Mouse (Mus musculus): Measurements from ENCODE around the gene Cxcl14. TPM values are rescaled to one million over a fixed set of nuclear protein-coding genes. Genes with fewer than 3 reads are reported as not detected.

The Cxcl14 gene
- polyA plus RNA-seq, 1 experiment from 2014 or later, result 35.7 TPM

DNA sequence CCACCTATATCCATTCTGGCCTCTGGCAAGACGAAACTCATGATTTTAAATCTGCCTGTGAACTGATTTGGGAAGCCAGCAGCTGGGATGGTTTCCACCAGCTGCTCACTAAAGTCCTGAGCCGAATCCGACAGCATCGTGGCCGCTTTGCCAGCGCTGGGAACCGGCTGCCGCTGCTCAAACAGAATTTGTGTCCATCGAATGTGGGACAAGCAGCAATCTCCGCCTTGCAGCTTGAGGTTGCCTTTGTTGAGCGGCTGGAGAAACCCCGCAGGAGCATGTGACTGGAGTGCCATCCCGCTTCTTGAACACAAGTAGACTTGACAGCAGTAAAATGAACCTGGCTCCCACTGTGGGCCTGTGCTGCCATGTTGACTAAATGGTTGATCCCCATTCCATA is 13.0 kb downstream of the Cxcl14 start:
- H3K27ac ChIP-seq (ENCODE audit: low read depth, low read length), result no peak overlapping the region
- no peak overlapping the region for H3K4me2 ChIP-seq (ENCODE audit: low read depth)
- no peak overlapping the region for H3K4me3 ChIP-seq (ENCODE audit: low read depth, low read length)
- H3K9ac ChIP-seq (ENCODE audit: low read length), result no peak overlapping the region
- H3K36me3 ChIP-seq (ENCODE audit: control insufficient read depth, insufficient read depth, low read length), result no peaks in the 10 kb centered on the region
- H3K4me1 ChIP-seq (ENCODE audit: control insufficient read depth, insufficient read depth, low read length), result no peaks in the 10 kb centered on the region
- no peaks in the 10 kb centered on the region for H3K27me3 ChIP-seq (ENCODE audit: control insufficient read depth, insufficient read depth, low read length)
- WGBS, result 92% methylated on average over 13 of the region's 13 CpGs
- ATAC-seq (ENCODE audit: insufficient read depth, low FRiP score, low TSS enrichment) (no peak), DNase-seq (ENCODE audit: low spot score) (no peak)
- no peaks in the 10 kb centered on the region for H3K9me3 ChIP-seq (ENCODE audit: control insufficient read depth, low read length)

DNA sequence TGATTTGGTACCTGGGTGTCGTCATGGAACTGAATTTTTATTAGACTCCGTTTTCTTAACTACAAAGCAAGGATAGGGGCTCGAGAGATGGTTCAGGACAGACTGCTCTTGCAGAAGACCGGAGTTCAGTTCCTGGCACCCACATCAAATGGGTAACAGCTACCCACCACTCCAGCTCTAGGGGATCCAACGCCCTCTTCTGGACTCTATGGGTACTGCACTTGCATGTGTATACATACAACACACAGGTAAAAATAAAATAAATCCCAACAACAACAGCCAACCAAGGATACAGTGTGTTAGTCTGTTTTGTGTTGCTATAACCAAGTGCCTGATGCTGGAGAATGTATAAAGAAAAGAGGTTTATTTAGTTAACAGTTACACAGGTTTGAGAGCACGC is 16.0 kb downstream of the Cxcl14 start:
- no peak overlapping the region for H3K9ac ChIP-seq (ENCODE audit: low read length)
- DNase-seq (ENCODE audit: low spot score) (no peak), ATAC-seq (ENCODE audit: insufficient read depth, low FRiP score, low TSS enrichment) (no peak)
- no peak overlapping the region for H3K4me2 ChIP-seq (ENCODE audit: low read depth)
- no peaks in the 10 kb centered on the region for H3K4me1 ChIP-seq (ENCODE audit: control insufficient read depth, insufficient read depth, low read length)
- H3K4me3 ChIP-seq (ENCODE audit: low read depth, low read length), result no peak overlapping the region
- no peaks in the 10 kb centered on the region for H3K27me3 ChIP-seq (ENCODE audit: control insufficient read depth, insufficient read depth, low read length)
- H3K36me3 ChIP-seq (ENCODE audit: control insufficient read depth, insufficient read depth, low read length), result no peaks in the 10 kb centered on the region
- no peak overlapping the region for H3K27ac ChIP-seq (ENCODE audit: low read depth, low read length)
- no peaks in the 10 kb centered on the region for H3K9me3 ChIP-seq (ENCODE audit: control insufficient read depth, low read length)
- WGBS, result 75% methylated on average over 6 of the region's 6 CpGs

- no peaks in the 10 kb centered on the region for H3K36me3 ChIP-seq (ENCODE audit: control insufficient read depth, insufficient read depth, low read length)
- no peaks in the 10 kb centered on the region for H3K4me1 ChIP-seq (ENCODE audit: control insufficient read depth, insufficient read depth, low read length)
- H3K4me2 ChIP-seq (ENCODE audit: low read depth), result no peak overlapping the region
- 0 out of 2 replicates have a peak, but pooled peaks have one; percentile 20 for ATAC-seq (ENCODE audit: insufficient read depth, low FRiP score, low TSS enrichment)
- no peak overlapping the region for H3K27ac ChIP-seq (ENCODE audit: low read depth, low read length)
- H3K4me3 ChIP-seq (ENCODE audit: low read depth, low read length), result no peak overlapping the region
- H3K9me3 ChIP-seq (ENCODE audit: control insufficient read depth, low read length), result no peaks in the 10 kb centered on the region
- peak; percentile 88 for DNase-seq (ENCODE audit: low spot score)
- no peak overlapping the region for H3K9ac ChIP-seq (ENCODE audit: low read length)
- H3K27me3 ChIP-seq (ENCODE audit: control insufficient read depth, insufficient read depth, low read length), result no peaks in the 10 kb centered on the region
- 23% methylated on average over 8 of the region's 8 CpGs for WGBS
Measured at GRCm38 (mm10) chr13:56279439-56279838, 16.9 kb downstream of the Cxcl14 start.

DNA sequence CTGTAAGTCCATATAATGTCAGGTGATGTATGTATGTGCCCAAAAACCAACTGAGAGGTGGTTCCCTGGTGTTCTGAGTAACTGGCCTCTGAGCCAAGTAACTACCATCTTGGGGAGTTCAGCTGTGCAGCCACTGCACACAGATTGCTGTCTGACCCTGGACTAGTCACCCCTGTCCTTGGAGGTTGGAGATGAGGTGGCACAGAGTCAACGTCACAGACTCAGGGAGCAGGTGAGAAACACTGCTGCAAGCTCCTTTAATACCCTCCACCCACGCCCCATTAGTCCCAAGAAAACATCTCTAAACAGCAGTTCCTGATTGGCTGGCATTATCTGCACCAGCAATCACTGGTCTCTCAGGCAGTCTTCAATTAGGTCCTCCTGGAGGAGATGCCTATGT is 21.2 kb downstream of the Cxcl14 start:
- no peak overlapping the region for H3K4me3 ChIP-seq (ENCODE audit: low read depth, low read length)
- H3K27me3 ChIP-seq (ENCODE audit: control insufficient read depth, insufficient read depth, low read length), result no peaks in the 10 kb centered on the region
- H3K4me2 ChIP-seq (ENCODE audit: low read depth), result no peak overlapping the region
- H3K36me3 ChIP-seq (ENCODE audit: control insufficient read depth, insufficient read depth, low read length), result no peaks in the 10 kb centered on the region
- 57% methylated on average over 2 of the region's 2 CpGs for WGBS
- peaks cover 8% of the 10 kb centered on the region; the same call in 1 of the 2 replicates for H3K9me3 ChIP-seq (ENCODE audit: control insufficient read depth, low read length)
- DNase-seq (ENCODE audit: low spot score) (no peak), ATAC-seq (ENCODE audit: insufficient read depth, low FRiP score, low TSS enrichment) (no peak)
- no peaks in the 10 kb centered on the region for H3K4me1 ChIP-seq (ENCODE audit: control insufficient read depth, insufficient read depth, low read length)
- no peak overlapping the region for H3K27ac ChIP-seq (ENCODE audit: low read depth, low read length)
- no peak overlapping the region for H3K9ac ChIP-seq (ENCODE audit: low read length)

- Histone ChIP-seq H3K27me3 (ENCODE audit: control insufficient read depth, insufficient read depth, low read length) (peaks cover 6% of the 10 kb centered on the region; the same call in 1 of the 2 replicates), H3K27ac (ENCODE audit: low read depth, low read length) (no peak overlapping the region), H3K9me3 (ENCODE audit: control insufficient read depth, low read length) (peaks cover 8% of the 10 kb centered on the region; the same call in 1 of the 2 replicates), H3K4me3 (ENCODE audit: low read depth, low read length) (no peak overlapping the region), H3K4me1 (ENCODE audit: control insufficient read depth, insufficient read depth, low read length) (no peaks in the 10 kb centered on the region), H3K9ac (ENCODE audit: low read length) (no peak overlapping the region), H3K36me3 (ENCODE audit: control insufficient read depth, insufficient read depth, low read length) (no peaks in the 10 kb centered on the region), H3K4me2 (ENCODE audit: low read depth) (no peak overlapping the region)
- no peak for ATAC-seq (ENCODE audit: insufficient read depth, low FRiP score, low TSS enrichment)
- no peak for DNase-seq (ENCODE audit: low spot score)
- WGBS, result 80% methylated on average over 13 of the region's 13 CpGs
Measured at GRCm38 (mm10) chr13:56270124-56270523, 26.2 kb downstream of the Cxcl14 start.

DNA sequence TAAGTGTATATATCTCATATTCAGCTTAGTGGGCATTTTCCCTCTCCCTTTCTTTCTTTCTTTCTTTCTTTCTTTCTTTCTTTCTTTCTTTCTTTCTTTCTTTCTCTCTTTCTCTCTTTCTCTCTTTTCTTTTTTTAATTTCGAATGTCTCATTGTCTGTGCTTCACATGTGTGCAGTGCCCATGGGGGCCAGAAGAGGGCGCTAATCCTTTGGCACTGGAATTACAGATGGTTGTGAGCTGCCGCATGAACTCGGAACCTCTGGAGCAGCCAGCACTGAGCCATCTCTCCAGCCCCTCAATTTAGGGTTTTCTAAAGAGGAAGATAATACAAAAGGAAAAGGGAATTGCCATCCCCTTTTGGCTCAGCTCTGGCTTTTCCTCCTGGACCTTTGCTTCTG is 29.0 kb downstream of the Cxcl14 start:
- 75% methylated on average over 4 of the region's 4 CpGs for WGBS
- no peak overlapping the region for H3K27ac ChIP-seq (ENCODE audit: low read depth, low read length)
- H3K4me1 ChIP-seq (ENCODE audit: control insufficient read depth, insufficient read depth, low read length), result no peaks in the 10 kb centered on the region
- DNase-seq (ENCODE audit: low spot score) (no peak), ATAC-seq (ENCODE audit: insufficient read depth, low FRiP score, low TSS enrichment) (no peak)
- H3K27me3 ChIP-seq (ENCODE audit: control insufficient read depth, insufficient read depth, low read length), result peaks cover 17% of the 10 kb centered on the region
- no peak overlapping the region for H3K4me2 ChIP-seq (ENCODE audit: low read depth)
- H3K4me3 ChIP-seq (ENCODE audit: low read depth, low read length), result no peak overlapping the region
- no peak overlapping the region for H3K9ac ChIP-seq (ENCODE audit: low read length)
- peaks cover 8% of the 10 kb centered on the region; the same call in 1 of the 2 replicates for H3K9me3 ChIP-seq (ENCODE audit: control insufficient read depth, low read length)
- H3K36me3 ChIP-seq (ENCODE audit: control insufficient read depth, insufficient read depth, low read length), result no peaks in the 10 kb centered on the region

- 41% methylated on average over 8 of the region's 8 CpGs for WGBS
- no peak for ATAC-seq (ENCODE audit: insufficient read depth, low FRiP score, low TSS enrichment)
- peak; percentile 51 for DNase-seq (ENCODE audit: low spot score)
- Histone ChIP-seq H3K4me3 (ENCODE audit: low read depth, low read length) (no peak overlapping the region), H3K27ac (ENCODE audit: low read depth, low read length) (no peak overlapping the region), H3K9ac (ENCODE audit: low read length) (no peak overlapping the region), H3K9me3 (ENCODE audit: control insufficient read depth, low read length) (peaks cover 5% of the 10 kb centered on the region; the same call in 1 of the 2 replicates), H3K4me2 (ENCODE audit: low read depth) (no peak overlapping the region), H3K27me3 (ENCODE audit: control insufficient read depth, insufficient read depth, low read length) (peaks cover 27% of the 10 kb centered on the region), H3K36me3 (ENCODE audit: control insufficient read depth, insufficient read depth, low read length) (no peaks in the 10 kb centered on the region), H3K4me1 (ENCODE audit: control insufficient read depth, insufficient read depth, low read length) (no peaks in the 10 kb centered on the region)
Measured at GRCm38 (mm10) chr13:56266435-56266834, 29.9 kb downstream of the Cxcl14 start.

DNA sequence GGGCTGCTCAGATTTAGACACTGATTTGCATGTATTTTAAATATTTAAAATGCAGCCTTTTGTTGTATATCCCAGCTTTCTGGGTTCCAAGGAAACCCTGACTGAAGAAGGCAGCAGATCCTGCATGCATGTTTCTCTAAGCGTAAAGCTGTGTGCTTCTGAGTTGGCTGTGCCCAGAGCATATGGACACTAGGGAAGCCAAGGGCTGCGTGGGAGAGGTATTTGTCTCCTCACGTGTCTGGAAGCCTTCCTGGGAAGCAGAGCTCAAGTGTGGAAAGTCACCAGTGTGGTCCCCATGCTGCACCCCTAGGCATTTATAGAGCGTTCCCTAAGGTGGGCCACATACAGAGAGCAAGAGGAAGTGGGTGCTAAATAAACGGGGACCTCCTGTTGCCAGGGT is 30.7 kb downstream of the Cxcl14 start:
- H3K9me3 ChIP-seq (ENCODE audit: control insufficient read depth, low read length), result no peaks in the 10 kb centered on the region
- DNase-seq (ENCODE audit: low spot score), result no peak
- no peaks in the 10 kb centered on the region for H3K36me3 ChIP-seq (ENCODE audit: control insufficient read depth, insufficient read depth, low read length)
- WGBS, result 66% methylated on average over 5 of the region's 5 CpGs
- H3K27ac ChIP-seq (ENCODE audit: low read depth, low read length), result no peak overlapping the region
- ATAC-seq (ENCODE audit: insufficient read depth, low FRiP score, low TSS enrichment), result no peak
- H3K9ac ChIP-seq (ENCODE audit: low read length), result no peak overlapping the region
- peaks cover under 1% of the 10 kb centered on the region; the same call in 1 of the 2 replicates for H3K4me1 ChIP-seq (ENCODE audit: control insufficient read depth, insufficient read depth, low read length)
- H3K4me3 ChIP-seq (ENCODE audit: low read depth, low read length), result no peak overlapping the region
- peaks cover 35% of the 10 kb centered on the region for H3K27me3 ChIP-seq (ENCODE audit: control insufficient read depth, insufficient read depth, low read length)
- H3K4me2 ChIP-seq (ENCODE audit: low read depth), result no peak overlapping the region

GRCm38 (mm10) chr13:56262269-56262668 is 34.1 kb downstream of the Cxcl14 start:
- 37% methylated on average over 4 of the region's 4 CpGs for WGBS
- Histone ChIP-seq H3K4me2 (ENCODE audit: low read depth) (no peak overlapping the region), H3K27ac (ENCODE audit: low read depth, low read length) (no peak overlapping the region), H3K4me3 (ENCODE audit: low read depth, low read length) (no peak overlapping the region), H3K27me3 (ENCODE audit: control insufficient read depth, insufficient read depth, low read length) (peaks cover 65% of the 10 kb centered on the region), H3K9ac (ENCODE audit: low read length) (no peak overlapping the region), H3K36me3 (ENCODE audit: control insufficient read depth, insufficient read depth, low read length) (no peaks in the 10 kb centered on the region), H3K4me1 (ENCODE audit: control insufficient read depth, insufficient read depth, low read length) (peaks cover 17% of the 10 kb centered on the region), H3K9me3 (ENCODE audit: control insufficient read depth, low read length) (no peaks in the 10 kb centered on the region)
- ATAC-seq (ENCODE audit: insufficient read depth, low FRiP score, low TSS enrichment), result no peak
- DNase-seq (ENCODE audit: low spot score), result no peak

All from neural tube, embryonic 11.5 days (tissue).